Mouse (Mus musculus) spleen, adult 12 weeks (tissue): ENCODE results near the gene Mrps16.

Experiments used
- DNase-seq: peaks from one replicate; pipeline ENCODE4 v3.0.0; 2022; ENCODE audit warnings: low spot score

Mrps16 gene

DNA sequence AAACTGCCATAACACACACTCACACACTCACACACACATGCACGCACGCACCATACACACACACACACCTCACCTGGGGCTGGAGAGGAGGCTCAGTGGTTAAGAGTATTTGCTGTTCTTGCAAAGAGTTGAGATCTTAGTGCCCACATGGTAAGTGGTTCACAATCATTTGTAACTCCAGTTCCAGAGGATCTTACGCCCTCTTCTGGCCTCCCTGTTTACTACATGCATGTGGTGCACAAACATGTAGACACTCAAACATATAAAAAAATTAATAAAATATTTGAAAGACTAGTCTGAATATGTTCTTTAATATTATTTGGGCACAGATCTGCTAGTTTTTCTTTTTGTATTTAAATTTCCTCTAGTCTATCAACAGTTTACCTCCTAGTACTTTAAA is 25.2 kb downstream of the Mrps16 start:
- no peak for DNase-seq

DNA sequence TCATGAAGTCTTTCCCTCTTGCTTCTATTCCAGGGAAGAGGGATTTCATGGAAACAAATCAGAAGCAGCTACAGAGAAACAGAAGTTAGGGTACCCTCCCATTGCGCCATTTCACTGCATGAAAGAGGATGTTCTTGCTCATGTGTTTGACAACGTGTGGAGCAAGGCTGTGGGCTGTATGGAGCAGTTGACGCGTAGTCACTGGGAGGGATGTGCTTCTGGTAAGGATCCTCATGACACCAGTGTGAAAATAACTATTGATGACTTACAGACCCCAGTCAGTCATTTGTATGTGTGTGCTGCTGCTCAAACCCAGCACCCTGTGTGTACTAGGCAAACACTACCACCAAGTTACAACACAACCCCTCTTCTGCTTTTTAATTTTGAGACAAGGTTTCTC is 30.2 kb downstream of the Mrps16 start:
- DNase-seq: no peak

DNA sequence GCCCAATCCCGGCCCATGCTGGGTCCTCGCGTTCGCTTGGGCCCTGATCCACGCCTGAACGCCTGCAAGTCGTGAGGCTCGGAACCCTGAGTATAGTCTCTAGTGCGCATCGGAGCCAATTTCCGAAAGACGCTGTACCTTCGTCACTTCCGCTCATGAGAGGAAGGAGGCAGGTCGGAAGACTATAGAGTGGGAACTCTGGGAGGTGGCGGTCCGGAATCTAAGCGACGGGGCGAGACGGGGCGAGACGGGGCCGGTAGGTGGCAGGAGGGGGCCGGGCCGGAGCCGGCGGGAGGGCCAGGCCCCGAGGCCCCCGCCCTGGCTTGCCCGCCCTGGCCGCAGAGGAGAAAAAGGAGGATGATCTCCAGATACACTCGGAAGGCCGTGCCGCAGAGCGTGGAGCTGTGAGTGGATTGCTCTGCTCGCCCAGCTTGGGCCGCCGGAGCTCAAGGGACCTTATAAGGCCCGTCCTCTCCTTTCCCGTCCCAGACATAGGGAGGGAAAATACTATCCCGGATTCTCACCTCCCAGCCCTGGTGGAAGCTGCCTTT is 45.4 kb downstream of the Mrps16 start, which contains the start of the genes Ecd and Fam149b:
Ecd (minus strand) TSS at position 131 of the 551 bp plus-strand sequence.
Fam149b (plus strand) TSS at position 172 of the 551 bp plus-strand sequence.
- peak; percentile 89 for DNase-seq

DNA sequence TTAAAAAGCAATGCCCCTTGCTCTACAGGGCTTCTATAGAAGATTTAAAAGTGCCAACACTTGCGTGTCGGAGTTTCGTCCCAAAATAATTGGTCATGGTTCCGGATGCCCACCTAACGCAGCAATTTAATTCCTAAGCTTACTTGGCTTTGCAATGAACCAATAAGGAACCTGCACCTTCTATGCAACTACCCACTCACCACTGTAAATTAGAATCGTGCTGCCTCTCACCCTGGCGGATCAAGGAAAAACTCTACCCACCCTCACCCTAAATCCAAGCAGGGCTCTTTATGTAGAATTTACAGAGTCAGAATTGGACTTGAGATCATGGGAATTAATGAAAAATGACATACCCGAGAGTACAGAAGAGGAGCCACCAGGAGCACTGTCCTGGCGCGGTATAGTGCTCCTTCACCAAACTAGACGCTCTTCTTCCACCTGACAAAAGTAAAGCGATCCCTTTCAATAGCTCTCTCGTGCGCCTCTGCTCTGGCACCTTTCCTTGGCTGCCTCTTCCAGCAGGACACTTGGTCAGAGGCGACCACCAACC is 45.9 kb downstream of the Mrps16 start:
- DNase-seq: no peak

GRCm38 (mm10) chr14:20345885-20346284 is 47.5 kb downstream of the Mrps16 start:
- DNase-seq: no peak

GRCm38 (mm10) chr14:20340866-20341265 is 52.6 kb downstream of the Mrps16 start:
- peak; percentile 60 for DNase-seq

GRCm38 (mm10) chr14:20340149-20340548 is 53.3 kb downstream of the Mrps16 start:
- peak; percentile 14 for DNase-seq

DNA sequence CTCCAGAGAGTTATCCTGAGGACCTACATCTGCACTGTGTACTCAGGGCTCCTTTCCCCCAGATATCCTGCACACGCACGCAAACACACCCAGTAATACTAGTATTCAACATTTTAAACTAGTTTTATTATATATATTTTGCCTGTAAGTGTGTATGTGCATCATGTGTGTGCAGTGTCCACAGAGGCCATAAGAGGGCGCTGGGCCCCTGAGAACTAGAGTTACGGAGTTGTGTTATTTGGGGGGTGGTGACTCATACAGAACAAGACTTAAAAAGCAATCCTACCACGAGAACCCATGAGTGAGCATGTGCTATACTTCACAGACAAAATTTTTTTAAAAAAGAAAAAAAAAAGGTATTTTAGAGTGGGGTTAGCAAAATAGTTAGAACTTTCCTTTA is 54.0 kb downstream of the Mrps16 start:
- DNase-seq: no peak
